Mouse (Mus musculus) midbrain, embryonic 15.5 days (tissue): Measurements from ENCODE around the gene P2rx1. TPM values are rescaled to one million over a fixed set of nuclear protein-coding genes. Genes with fewer than 3 reads are reported as not detected.
A peak's percentile ranks its signal among the peaks of the same experiment; 100 is the strongest.

Source experiments
- ATAC-seq: fragments of 200-750 bp; cut with Nextera tagmentation; replicated peaks from 2 replicates; pipeline ENCODE4 v1.8.0; 2017; ENCODE audit warnings: moderate TSS enrichment
- H3K27ac ChIP-seq: fragments of 300-500 bp; sonication (generic); 2 replicates; pipeline ENCODE4 v1.5.1; 2015; ENCODE audit warnings: mild to moderate bottlenecking, inconsistent platforms
- H3K27me3 ChIP-seq: fragments of 300-500 bp; sonication (generic); replicated peaks from 2 replicates; pipeline ENCODE4 v1.6.1; 2015; ENCODE audit warnings: inconsistent platforms
- H3K36me3 ChIP-seq: fragments of 300-500 bp; sonication (generic); replicated peaks from 2 replicates; pipeline ENCODE4 v1.6.1; 2015; ENCODE audit warnings: inconsistent platforms
- H3K4me1 ChIP-seq: fragments of 300-500 bp; sonication (generic); 2 replicates; pipeline ENCODE4 v1.6.1; 2015; ENCODE audit warnings: inconsistent platforms
- H3K4me2 ChIP-seq: fragments of 300-500 bp; sonication (generic); 2 replicates; pipeline ENCODE4 v1.6.1; 2015; ENCODE audit warnings: inconsistent platforms, mild to moderate bottlenecking, moderate library complexity
- H3K4me3 ChIP-seq: fragments of 300-500 bp; sonication (generic); 2 replicates; pipeline ENCODE4 v1.5.1; 2015; ENCODE audit warnings: mild to moderate bottlenecking, inconsistent platforms
- H3K9ac ChIP-seq: fragments of 300-500 bp; sonication (generic); 2 replicates; pipeline ENCODE4 v1.6.1; 2015; ENCODE audit warnings: mild to moderate bottlenecking, inconsistent platforms
- H3K9me3 ChIP-seq: fragments of 300-500 bp; sonication (generic); 2 replicates; pipeline ENCODE4 v1.6.1; 2016; ENCODE audit warnings: inconsistent platforms
- WGBS: fragments of 180-500 bp; shearing (Covaris S2); methylation state at CpG from one replicate; pipeline ENCODE4 v1.1.7; 2015; ENCODE audit warnings: mixed read lengths; 5-methylcytosine and 5-hydroxymethylcytosine counted together
- polyA plus RNA-seq: library from polyadenylated mRNA; unstranded; fragments of >200 nt; fragmentation: Nextera tagmentation; extraction: Ambion mirVana; gene quantifications from 2 replicates; pipeline ENCODE4 v1.2.1, GENCODE M21; 2015

The P2rx1 gene
- 0.33 and 0.45 TPM in 2 replicates for polyA plus RNA-seq

GRCm38 (mm10) chr11:72998771-72999170 is at the start of gene P2rx1:
Gene P2rx1, plus strand, starts transcription at chr11:72999103.
- Histone ChIP-seq H3K36me3 (no peaks in the 10 kb centered on the region), H3K4me2 (no peak within 1 kb of the TSS), H3K27me3 (no peaks in the 10 kb centered on the region), H3K4me1 (no peaks in the 10 kb centered on the region), H3K9me3 (no peaks in the 10 kb centered on the region), H3K9ac (no peak within 1 kb of the TSS), H3K4me3 (no peak within 1 kb of the TSS), H3K27ac (no peak within 1 kb of the TSS)
- no peak for ATAC-seq
- WGBS, result 60% methylated on average over 8 of the region's 8 CpGs

GRCm38 (mm10) chr11:72951137-72952000 is 47.5 kb upstream of the P2rx1 start:
- H3K4me2 ChIP-seq, result no peak overlapping the region
- no peak overlapping the region for H3K27ac ChIP-seq
- no peak for ATAC-seq
- H3K9ac ChIP-seq, result no peak overlapping the region
- no peaks in the 10 kb centered on the region for H3K4me1 ChIP-seq
- no peaks in the 10 kb centered on the region for H3K9me3 ChIP-seq
- WGBS, result 73% methylated on average over 22 of the region's 22 CpGs
- H3K27me3 ChIP-seq, result no peaks in the 10 kb centered on the region
- no peak overlapping the region for H3K4me3 ChIP-seq
- no peaks in the 10 kb centered on the region for H3K36me3 ChIP-seq

- ATAC-seq, result no peak
- Histone ChIP-seq H3K9me3 (no peaks in the 10 kb centered on the region), H3K4me3 (no peak overlapping the region), H3K4me1 (no peaks in the 10 kb centered on the region), H3K9ac (no peak overlapping the region), H3K27me3 (no peaks in the 10 kb centered on the region), H3K4me2 (no peak overlapping the region), H3K27ac (no peak overlapping the region), H3K36me3 (no peaks in the 10 kb centered on the region)
- 57% methylated on average over 3 of the region's 3 CpGs for WGBS
Measured at GRCm38 (mm10) chr11:72952226-72952625, 46.7 kb upstream of the P2rx1 start.

- no peak overlapping the region for H3K9ac ChIP-seq
- no peaks in the 10 kb centered on the region for H3K27me3 ChIP-seq
- no peak overlapping the region for H3K4me2 ChIP-seq
- no peaks in the 10 kb centered on the region for H3K9me3 ChIP-seq
- H3K36me3 ChIP-seq, result no peaks in the 10 kb centered on the region
- H3K4me3 ChIP-seq, result no peak overlapping the region
- WGBS, result 93% methylated on average over 6 of the region's 6 CpGs
- H3K4me1 ChIP-seq, result no peaks in the 10 kb centered on the region
- no peak for ATAC-seq
- no peak overlapping the region for H3K27ac ChIP-seq
Measured at GRCm38 (mm10) chr11:72952697-72953096, 46.2 kb upstream of the P2rx1 start.

- 84% methylated on average over 1 of the region's 1 CpGs for WGBS
- H3K9ac ChIP-seq, result no peak overlapping the region
- H3K27ac ChIP-seq, result no peak overlapping the region
- H3K27me3 ChIP-seq, result no peaks in the 10 kb centered on the region
- H3K36me3 ChIP-seq, result no peaks in the 10 kb centered on the region
- no peak overlapping the region for H3K4me3 ChIP-seq
- ATAC-seq, result no peak
- no peaks in the 10 kb centered on the region for H3K9me3 ChIP-seq
- no peaks in the 10 kb centered on the region for H3K4me1 ChIP-seq
- no peak overlapping the region for H3K4me2 ChIP-seq
Measured at GRCm38 (mm10) chr11:72953116-72953439, 45.8 kb upstream of the P2rx1 start.

GRCm38 (mm10) chr11:72953440-72954151 is 45.3 kb upstream of the P2rx1 start:
- Histone ChIP-seq H3K4me2 (no peak overlapping the region), H3K36me3 (no peaks in the 10 kb centered on the region), H3K9ac (no peak overlapping the region), H3K27ac (no peak overlapping the region), H3K9me3 (no peaks in the 10 kb centered on the region), H3K4me3 (no peak overlapping the region), H3K27me3 (no peaks in the 10 kb centered on the region; the same call in 1 of the 2 replicates), H3K4me1 (no peaks in the 10 kb centered on the region)
- 88% methylated on average over 4 of the region's 4 CpGs for WGBS
- ATAC-seq, result no peak

- H3K9ac ChIP-seq, result no peak overlapping the region
- H3K36me3 ChIP-seq, result no peaks in the 10 kb centered on the region
- 84% methylated on average over 4 of the region's 4 CpGs for WGBS
- peaks cover 5% of the 10 kb centered on the region for H3K27me3 ChIP-seq
- no peak overlapping the region for H3K4me2 ChIP-seq
- no peak for ATAC-seq
- no peak overlapping the region for H3K27ac ChIP-seq
- H3K4me1 ChIP-seq, result no peaks in the 10 kb centered on the region
- no peaks in the 10 kb centered on the region for H3K9me3 ChIP-seq
- no peak overlapping the region for H3K4me3 ChIP-seq
Measured at GRCm38 (mm10) chr11:72954216-72954615, 44.7 kb upstream of the P2rx1 start.

- H3K4me3 ChIP-seq, result no peak overlapping the region
- H3K4me2 ChIP-seq, result no peak overlapping the region
- WGBS, result 79% methylated on average over 5 of the region's 5 CpGs
- H3K36me3 ChIP-seq, result no peaks in the 10 kb centered on the region
- H3K9ac ChIP-seq, result no peak overlapping the region
- H3K4me1 ChIP-seq, result no peaks in the 10 kb centered on the region
- H3K9me3 ChIP-seq, result no peaks in the 10 kb centered on the region
- no peak for ATAC-seq
- H3K27ac ChIP-seq, result no peak overlapping the region
- peaks cover 17% of the 10 kb centered on the region for H3K27me3 ChIP-seq
Measured at GRCm38 (mm10) chr11:72955339-72955974, 43.4 kb upstream of the P2rx1 start.

- Histone ChIP-seq H3K9ac (no peak overlapping the region), H3K4me1 (peaks cover 7% of the 10 kb centered on the region), H3K27me3 (peaks cover 34% of the 10 kb centered on the region), H3K4me2 (no peak overlapping the region), H3K27ac (no peak overlapping the region), H3K4me3 (no peak overlapping the region), H3K9me3 (no peaks in the 10 kb centered on the region), H3K36me3 (no peaks in the 10 kb centered on the region)
- ATAC-seq, result no peak
- 66% methylated on average over 2 of the region's 2 CpGs for WGBS
Measured at GRCm38 (mm10) chr11:72957318-72957717, 41.6 kb upstream of the P2rx1 start.

GRCm38 (mm10) chr11:72959924-72960679 is 38.8 kb upstream of the P2rx1 start:
- Histone ChIP-seq H3K4me3 (no peak overlapping the region), H3K9me3 (no peaks in the 10 kb centered on the region), H3K27ac (no peak overlapping the region), H3K36me3 (no peaks in the 10 kb centered on the region), H3K4me1 (peaks cover 7% of the 10 kb centered on the region), H3K9ac (no peak overlapping the region), H3K4me2 (no peak overlapping the region), H3K27me3 (peaks cover 47% of the 10 kb centered on the region)
- ATAC-seq, result no peak
- whole genome bisulfite sequencing, result 14% methylated on average over 15 of the region's 15 CpGs

GRCm38 (mm10) chr11:72960723-72961071 is 38.2 kb upstream of the P2rx1 start:
- Histone ChIP-seq H3K9me3 (no peaks in the 10 kb centered on the region), H3K36me3 (no peaks in the 10 kb centered on the region), H3K27me3 (peaks cover 47% of the 10 kb centered on the region), H3K4me3 (peak overlapping the region; percentile 22), H3K4me1 (peaks cover 7% of the 10 kb centered on the region), H3K9ac (no peak overlapping the region), H3K4me2 (peak overlapping the region; percentile 39), H3K27ac (no peak overlapping the region)
- 4% methylated on average over 15 of the region's 15 CpGs for WGBS
- ATAC-seq, result no peak
